7 mouse cellular contexts compared by ENCODE assay signal in the genomic region with DNA sequence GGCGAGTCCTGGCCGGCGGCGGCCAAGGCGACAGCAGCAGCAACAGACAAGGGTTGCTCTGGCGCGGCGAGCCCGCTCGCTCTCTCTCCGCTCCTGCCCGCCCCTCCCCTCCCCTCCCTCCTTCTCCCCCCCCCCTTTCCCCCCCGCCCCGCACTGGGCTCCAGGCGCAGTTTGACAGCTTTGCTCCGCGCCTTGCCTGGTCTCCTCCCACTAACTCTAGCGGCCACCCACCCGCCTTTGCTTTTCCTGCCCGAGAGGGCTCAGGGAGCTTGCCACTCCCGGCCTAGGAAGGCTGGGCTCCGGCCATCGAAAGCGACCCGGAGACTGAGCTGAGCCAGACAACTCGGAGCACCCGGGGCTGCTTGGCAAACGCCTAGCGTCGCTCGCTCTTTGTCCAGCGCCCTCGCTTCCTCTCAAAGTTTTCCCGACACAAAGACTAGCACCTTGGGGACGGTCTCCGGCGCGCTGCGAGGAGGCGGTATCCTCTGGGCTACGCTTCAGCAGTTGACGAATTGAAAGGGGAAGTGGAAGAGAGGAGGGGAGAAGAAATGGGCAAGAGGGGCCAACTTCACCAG. TPM values are rescaled to one million over a fixed set of nuclear protein-coding genes. Genes with fewer than 3 reads are reported as not detected.
DNase-seq lines count a peak whose midpoint lies in the region; ATAC-seq and TF ChIP-seq lines count a peak whose summit lies in the region.

Gene St8sia2 (minus strand): TSS at position 90 of the 575 bp plus-strand sequence.

- ATAC-seq in midbrain, embryonic 16.5 days, result peak; percentile 88

- TF ChIP-seq CTCF in CH12.LX (conservative IDR thresholded peaks at IDR 0.05 in 1 of 2, IDR thresholded peaks at IDR 0.05 in 1 of 2; ENCODE audit: low read depth in 2 of 2, low read length in 2 of 2), result no peak

- no peak within 1 kb of the TSS for H3K27ac ChIP-seq in CH12.LX (ENCODE audit: insufficient read depth, low read depth)
- peak within 1 kb of the TSS; percentile 96 for H3K27ac ChIP-seq in forebrain, embryonic 10.5 days
- peak within 1 kb of the TSS; percentile 98 for H3K27ac ChIP-seq in hindbrain, embryonic 10.5 days
- peak within 1 kb of the TSS; percentile 99 for H3K27ac ChIP-seq in midbrain, embryonic 16.5 days (ENCODE audit: low read length)

- in situ Hi-C loops in CH12.LX (cut with MboI; ENCODE audit: low pct_ligation_motif_present, low pct_unique_long_range_greater_than_20kb, low sequenced_read_pairs), result loop anchor here (25.0 kb wide), 1 partner anchor 351 kb away; no protein-coding TSS in a partner anchor

- H3K4me3 ChIP-seq in CH12.LX (replicated peaks in 1 of 3; ENCODE audit: low read depth in 2 of 3, low read length in 2 of 3, poor library complexity in 1 of 3), result peak within 1 kb of the TSS in 1 of 3 experiments; percentile 13
- H3K4me3 ChIP-seq in forebrain, embryonic 10.5 days, result peak within 1 kb of the TSS; percentile 86
- H3K4me3 ChIP-seq in hindbrain, embryonic 10.5 days, result peak within 1 kb of the TSS; percentile 92
- peak within 1 kb of the TSS; percentile 99 for H3K4me3 ChIP-seq in midbrain, embryonic 16.5 days (ENCODE audit: low read depth, low read length)

- no peak for TF ChIP-seq RAD21 in CH12.LX (IDR thresholded peaks at IDR 0.05; ENCODE audit: low read depth, low read length)

- no peak for TF ChIP-seq EP300 in CH12.LX (IDR thresholded peaks at IDR 0.05; ENCODE audit: low read length)

- H3K36me3 ChIP-seq in CH12.LX (replicated peaks in 1 of 2; ENCODE audit: control insufficient read depth in 1 of 2, insufficient read depth in 1 of 2, low read length in 1 of 2), result no peaks in the 10 kb centered on the region
- H3K36me3 ChIP-seq in forebrain, embryonic 10.5 days (replicated peaks), result no peaks in the 10 kb centered on the region
- no peaks in the 10 kb centered on the region for H3K36me3 ChIP-seq in hindbrain, embryonic 10.5 days
- no peaks in the 10 kb centered on the region for H3K36me3 ChIP-seq in midbrain, embryonic 16.5 days (ENCODE audit: control insufficient read depth, insufficient read depth, low read length)

- peaks cover 0 to 7% of the 10 kb centered on the region in 2 experiments; a peak in 2 of 4 replicates for H3K4me1 ChIP-seq in CH12.LX (ENCODE audit: control insufficient read depth in 1 of 2, insufficient read depth in 2 of 2)
- H3K4me1 ChIP-seq in forebrain, embryonic 10.5 days, result peaks cover 37% of the 10 kb centered on the region
- peaks cover 48% of the 10 kb centered on the region for H3K4me1 ChIP-seq in hindbrain, embryonic 10.5 days (replicated peaks)
- H3K4me1 ChIP-seq in midbrain, embryonic 16.5 days (ENCODE audit: control insufficient read depth, insufficient read depth, low read length), result peaks cover 37% of the 10 kb centered on the region

- no peak within 1 kb of the TSS for H3K9ac ChIP-seq in CH12.LX (ENCODE audit: insufficient read depth, low read depth)
- peak within 1 kb of the TSS; percentile 100 for H3K9ac ChIP-seq in midbrain, embryonic 16.5 days (ENCODE audit: low read depth, low read length)

- peak; percentile 24 for DNase-seq in CH12.LX (ENCODE audit: extremely low read depth)
- peak; percentile 68 for DNase-seq in R1 (ENCODE audit: low read depth, low spot score)
- peak; percentile 86 for DNase-seq in forebrain, embryonic 10.5 days (ENCODE audit: extremely low spot score, low spot score)
- DNase-seq in hindbrain, embryonic 10.5 days (ENCODE audit: low spot score), result peak; percentile 90
- peak; percentile 52 for DNase-seq in liver
- peak; percentile 8 for DNase-seq in urinary bladder, postnatal 25 days (ENCODE audit: low spot score)

- peak within 1 kb of the TSS; percentile 82 for H3K4me2 ChIP-seq in CH12.LX (ENCODE audit: insufficient read depth, low read depth, poor library complexity, severe bottlenecking)
- H3K4me2 ChIP-seq in midbrain, embryonic 16.5 days (ENCODE audit: low read length), result peak within 1 kb of the TSS; percentile 89

- peaks cover 38% of the 10 kb centered on the region for H3K27me3 ChIP-seq in CH12.LX (replicated peaks)
- peaks cover 50% of the 10 kb centered on the region for H3K27me3 ChIP-seq in forebrain, embryonic 10.5 days (ENCODE audit: poor library complexity, severe bottlenecking)
- peaks cover 34% of the 10 kb centered on the region for H3K27me3 ChIP-seq in hindbrain, embryonic 10.5 days (ENCODE audit: insufficient read depth, poor library complexity, severe bottlenecking)
- no peaks in the 10 kb centered on the region for H3K27me3 ChIP-seq in midbrain, embryonic 16.5 days (ENCODE audit: control insufficient read depth, insufficient read depth, low read depth, low read length)

- H3K9me3 ChIP-seq in CH12.LX (replicated peaks; ENCODE audit: low read length), result peaks cover 3% of the 10 kb centered on the region
- no peaks in the 10 kb centered on the region for H3K9me3 ChIP-seq in forebrain, embryonic 10.5 days
- H3K9me3 ChIP-seq in hindbrain, embryonic 10.5 days, result no peaks in the 10 kb centered on the region
- H3K9me3 ChIP-seq in midbrain, embryonic 16.5 days (replicated peaks; ENCODE audit: control insufficient read depth, low read length, poor library complexity, severe bottlenecking), result no peaks in the 10 kb centered on the region

- TF ChIP-seq POLR2A in CH12.LX (IDR thresholded peaks at IDR 0.05; ENCODE audit: low read depth, low read length), result no peak

- H3K79me2 ChIP-seq in CH12.LX (replicated peaks; ENCODE audit: control insufficient read depth, extremely low read depth, insufficient read depth, poor library complexity, severe bottlenecking), result no peaks in the 10 kb centered on the region

- 0% methylated on average over 39 of the region's 42 CpGs for WGBS in forebrain, embryonic 10.5 days
- under 1% methylated on average over 35 of the region's 42 CpGs for WGBS in hindbrain, embryonic 10.5 days
- WGBS in midbrain, embryonic 16.5 days, result under 1% methylated on average over 38 of the region's 42 CpGs

- dilution Hi-C loops in CH12.LX (cut with MboI; ENCODE audit: extremely low pct_ligation_motif_present, extremely low pct_unique_long_range_greater_than_20kb, low sequenced_read_pairs), result no loop called here

TF ChIP-seq in CH12.LX, 34 proteins besides CTCF, POLR2A, EP300 and RAD21:
- TF ChIP-seq JUN (IDR thresholded peaks at IDR 0.05; ENCODE audit: insufficient read depth, low read depth, low read length), result no peak
- no peak for TF ChIP-seq MAZ (IDR thresholded peaks at IDR 0.05; ENCODE audit: low read depth, low read length)
- TF ChIP-seq USF1 (IDR thresholded peaks at IDR 0.05; ENCODE audit: low read depth, low read length), result no peak
- TF ChIP-seq ZNF384 (IDR thresholded peaks at IDR 0.05; ENCODE audit: low read depth, low read length), result no peak
- no peak for TF ChIP-seq MAFK (IDR thresholded peaks at IDR 0.05; ENCODE audit: insufficient replicate concordance, low read length)
- TF ChIP-seq IRF4 (IDR thresholded peaks at IDR 0.05; ENCODE audit: low read depth, low read length), result no peak
- no peak for TF ChIP-seq MAX (IDR thresholded peaks at IDR 0.05; ENCODE audit: low read length)
- no peak for TF ChIP-seq HCFC1 (IDR thresholded peaks at IDR 0.05; ENCODE audit: low read depth, low read length)
- TF ChIP-seq MEF2A (IDR thresholded peaks at IDR 0.05; ENCODE audit: borderline replicate concordance, low read depth, low read length), result no peak
- TF ChIP-seq ETS1 (conservative IDR thresholded peaks at IDR 0.05; ENCODE audit: low read depth, low read length), result no peak
- TF ChIP-seq POLR2AphosphoS2 (IDR thresholded peaks at IDR 0.05; ENCODE audit: low read depth, low read length), result no peak
- TF ChIP-seq CHD2 (IDR thresholded peaks at IDR 0.05; ENCODE audit: low read length), result no peak
- TF ChIP-seq ZKSCAN1 (IDR thresholded peaks at IDR 0.05; ENCODE audit: borderline replicate concordance, low read depth, low read length), result no peak
- no peak for TF ChIP-seq GABPA (IDR thresholded peaks at IDR 0.05; ENCODE audit: insufficient replicate concordance, low read depth, low read length)
- TF ChIP-seq MXI1 (IDR thresholded peaks at IDR 0.05; ENCODE audit: low read depth, low read length), result no peak
- TF ChIP-seq TBP (conservative IDR thresholded peaks at IDR 0.05; ENCODE audit: low read depth, low read length), result no peak

RNA-seq across cellular contexts. Expression of gene St8sia2, which starts in this region (rescaled TPM):
- total RNA-seq in CH12.LX (2012; rRNA removed), result not detected in 2 replicates
- total RNA-seq in CH12.LX (2014; rRNA removed), result not detected in 2 replicates
- 0.04 TPM in 1 of 2 replicates, not detected in the other for polyA plus RNA-seq in CH12.LX (2012; ENCODE audit: insufficient read length, low read depth)
- 11.4 and 12.4 TPM in 2 replicates for polyA plus RNA-seq in forebrain, embryonic 10.5 days (2016; fragmentation: Nextera tagmentation; extraction: Ambion mirVana)
- 19.4 and 36.5 TPM in 2 replicates for polyA plus RNA-seq in hindbrain, embryonic 10.5 days (2016; fragmentation: Nextera tagmentation; extraction: Ambion mirVana)
- polyA plus RNA-seq in midbrain, embryonic 16.5 days (2015; fragmentation: Nextera tagmentation; extraction: Ambion mirVana), result 117 and 125 TPM in 2 replicates

Comparison
In these comparisons a context has a peak if more than half of its experiments do, and no peak if none do; other contexts are left out.
1. RNA of gene St8sia2 (polyA plus RNA-seq): 117 to 125 TPM in midbrain, embryonic 16.5 days, 19.4 to 36.5 TPM in hindbrain, embryonic 10.5 days and 11.4 to 12.4 TPM in forebrain, embryonic 10.5 days; 0.04 TPM in CH12.LX; every median in the first group is over 10 times any median in the second.
2. Peak in DNase-seq and H3K4me2 ChIP-seq in CH12.LX; RNA of the gene not detected or under 1 TPM.
3. DNase-seq: peak in every context shown above with its lines; median percentile 90 in hindbrain, embryonic 10.5 days; 86 in forebrain, embryonic 10.5 days; 68 in R1; 52 in liver; 24 in CH12.LX; 8 in urinary bladder, postnatal 25 days.